Mouse (Mus musculus): ENCODE data around the gene Phlpp1.

Gene Phlpp1

DNA sequence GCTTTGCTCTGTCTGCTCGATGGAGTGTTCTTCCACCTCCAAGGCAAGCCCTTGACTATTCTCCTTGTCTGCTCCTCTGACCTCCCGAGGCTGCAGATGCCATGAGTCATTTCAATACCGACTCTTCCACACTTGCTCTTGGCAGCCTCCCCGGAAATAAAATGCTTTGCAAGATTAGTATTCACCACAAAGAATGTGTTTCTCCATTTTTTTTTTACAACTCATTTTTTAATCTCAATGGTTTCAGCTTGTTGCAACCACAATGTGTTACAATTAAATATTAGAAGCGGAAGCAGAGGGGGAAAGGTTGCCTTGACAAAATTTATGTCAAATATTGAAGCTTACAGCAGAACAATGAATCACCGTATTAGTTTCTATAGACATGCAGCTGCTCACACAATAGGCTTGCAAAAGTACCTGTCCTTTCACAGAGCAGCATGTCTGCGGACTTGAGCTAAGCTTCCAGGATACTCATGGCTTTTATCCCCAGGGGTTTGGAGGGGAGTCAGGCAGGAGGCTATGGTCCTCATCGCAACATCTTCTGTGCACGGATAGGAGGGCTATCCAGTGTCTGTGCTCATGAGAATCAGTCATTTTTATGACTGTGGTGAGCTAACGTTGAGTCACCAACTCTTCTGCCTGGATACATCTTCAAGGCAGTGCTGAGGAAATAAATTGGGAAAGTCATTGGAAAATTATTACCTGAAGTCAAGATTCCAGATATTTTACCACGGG, 229.5 kb downstream of the Phlpp1 start:
- no peak for DNase-seq

DNA sequence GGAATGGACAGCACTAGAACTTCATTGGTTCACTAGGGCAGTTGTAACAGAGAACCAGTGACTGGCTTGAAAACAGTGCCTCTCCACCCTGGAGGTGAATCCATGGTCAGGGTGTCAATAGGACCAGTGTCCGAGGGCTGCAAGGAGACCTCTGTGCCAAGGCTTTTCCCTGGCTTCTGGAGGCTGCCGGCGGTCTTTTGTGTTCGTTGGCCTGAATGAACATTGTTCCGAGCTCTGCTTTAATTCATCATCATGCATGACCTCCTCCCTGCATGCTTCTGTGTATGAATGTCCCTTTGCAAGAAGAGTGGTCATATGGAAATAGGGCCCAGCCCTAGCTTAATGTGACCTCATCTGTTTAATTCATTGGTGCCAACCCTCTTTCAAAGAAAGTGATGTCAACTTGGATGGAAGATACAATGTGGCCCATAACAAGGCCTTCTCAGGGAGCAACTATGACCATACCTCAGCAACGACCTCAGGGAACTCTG, 231.5 kb downstream of the Phlpp1 start:
- no peak for DNase-seq

DNA sequence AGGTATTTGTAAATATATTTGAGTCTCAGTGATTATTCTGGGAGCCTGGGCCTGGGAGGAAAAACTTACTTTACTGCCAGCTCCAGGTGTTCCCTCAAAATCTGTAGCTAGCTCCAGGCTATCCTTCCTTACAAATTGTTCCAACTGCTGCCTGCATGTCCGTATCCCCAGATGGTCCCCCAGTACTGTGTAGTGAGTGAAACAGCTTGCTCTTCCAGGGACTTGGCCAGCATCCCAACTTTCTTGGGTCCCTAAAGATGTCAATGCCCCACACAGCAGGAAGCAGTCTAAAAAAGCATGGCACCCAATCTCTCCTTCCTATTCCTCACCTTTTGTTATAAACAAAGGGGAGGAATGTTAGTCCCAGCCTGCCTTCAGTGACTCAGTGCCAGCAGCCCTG, 235.3 kb downstream of the Phlpp1 start:
- no peak for DNase-seq

DNA sequence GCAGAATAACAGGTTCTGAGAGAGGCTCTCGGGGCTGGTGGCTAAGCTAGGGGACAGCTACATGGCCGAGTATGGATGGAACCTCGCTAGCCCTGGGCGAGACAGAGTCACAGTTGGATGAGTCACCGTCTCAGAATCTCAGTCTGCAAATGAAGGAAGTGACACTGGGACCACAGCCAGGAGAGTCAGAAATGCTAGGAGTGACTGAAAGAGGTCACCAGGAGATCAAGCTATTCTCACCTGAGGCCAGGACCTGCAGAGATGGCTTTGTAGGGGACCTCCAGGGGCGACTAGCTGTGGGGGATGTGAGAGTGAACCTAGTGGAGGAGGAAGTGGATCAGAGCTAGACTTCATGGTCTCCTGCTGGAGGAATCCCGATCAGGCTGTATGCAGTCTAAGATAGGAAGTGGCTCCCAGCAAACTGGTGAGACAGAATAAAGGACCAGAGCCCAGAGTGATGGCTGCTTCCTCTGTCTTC, 236.4 kb downstream of the Phlpp1 start:
- DNase-seq = no peak

DNA sequence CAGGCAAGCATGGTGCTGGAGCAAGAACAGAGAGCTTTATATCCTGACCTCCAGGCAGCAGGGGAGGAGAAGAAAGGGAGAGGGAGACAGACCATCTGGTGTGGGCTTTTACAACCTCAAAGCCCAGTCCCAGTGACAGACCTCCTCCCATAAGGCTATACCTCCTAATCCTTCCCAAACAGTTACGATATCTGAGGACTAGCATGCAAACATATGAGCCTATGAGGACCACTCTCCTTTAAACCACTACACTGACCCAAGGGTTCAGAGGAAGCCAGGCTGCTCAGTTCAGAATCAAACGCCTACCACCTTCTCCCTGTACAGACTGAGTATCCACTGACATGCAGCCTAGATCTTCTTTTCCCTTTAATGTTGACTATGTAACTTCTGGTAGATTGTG, 239.3 kb downstream of the Phlpp1 start:
- no peak for DNase-seq

DNA sequence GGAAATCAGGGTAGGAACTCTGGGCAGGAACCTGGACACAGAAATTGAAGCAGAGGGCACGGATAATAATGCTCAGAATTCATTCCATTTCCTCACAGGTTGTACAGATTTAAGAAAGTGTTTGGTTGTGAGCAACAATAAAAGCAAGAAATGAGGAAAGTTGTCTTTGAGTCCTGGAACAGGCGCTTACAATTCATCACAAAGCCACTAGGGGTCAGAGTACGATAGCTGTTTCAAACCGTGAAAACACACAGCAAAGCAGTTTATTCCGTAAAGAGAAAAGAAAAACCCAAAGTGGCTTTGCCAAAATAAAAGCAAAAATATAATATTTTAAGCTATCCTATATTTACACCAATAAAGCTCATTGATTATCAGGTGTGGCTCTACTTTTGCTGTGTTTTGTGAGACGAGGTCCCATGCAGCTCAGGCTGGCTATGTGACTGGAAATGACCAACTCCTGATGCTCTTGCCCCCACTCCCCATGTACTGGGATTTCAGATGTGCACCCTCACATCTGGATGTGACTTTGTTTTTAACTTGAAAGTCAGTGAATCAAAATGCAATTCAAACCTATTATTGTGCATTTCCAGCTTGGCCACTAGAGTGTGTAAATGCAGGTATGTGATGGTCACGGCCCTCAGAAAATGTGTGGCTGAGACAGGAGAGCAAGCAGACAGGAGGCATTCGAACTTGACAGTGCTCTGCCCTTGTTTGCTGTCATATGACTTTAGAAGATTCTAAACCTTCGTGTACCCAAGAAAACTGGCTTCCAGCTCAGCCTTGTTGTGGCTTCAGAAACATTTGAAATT, 253.8 kb downstream of the Phlpp1 start:
- DNase-seq = peak; percentile 43

DNA sequence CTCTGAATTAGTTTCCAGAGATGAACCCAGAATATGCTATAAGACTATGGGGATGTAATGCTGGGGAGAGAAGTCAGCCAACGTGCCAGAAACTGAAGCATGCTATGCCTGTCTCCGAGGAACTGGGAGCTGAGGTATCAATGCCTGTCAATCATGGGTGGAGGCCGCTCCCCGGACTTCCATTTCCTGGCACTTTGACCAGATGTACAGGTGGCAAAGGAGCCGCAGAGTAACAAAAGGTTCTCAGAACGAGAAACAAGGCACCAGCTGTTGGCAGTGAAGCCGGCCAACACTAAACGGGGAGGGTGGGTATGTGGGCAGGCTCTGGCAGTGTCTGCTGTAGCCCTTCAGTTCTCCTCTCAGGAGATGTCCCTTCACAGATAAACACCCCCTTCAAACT, 256.6 kb downstream of the Phlpp1 start:
- DNase-seq = no peak

DNA sequence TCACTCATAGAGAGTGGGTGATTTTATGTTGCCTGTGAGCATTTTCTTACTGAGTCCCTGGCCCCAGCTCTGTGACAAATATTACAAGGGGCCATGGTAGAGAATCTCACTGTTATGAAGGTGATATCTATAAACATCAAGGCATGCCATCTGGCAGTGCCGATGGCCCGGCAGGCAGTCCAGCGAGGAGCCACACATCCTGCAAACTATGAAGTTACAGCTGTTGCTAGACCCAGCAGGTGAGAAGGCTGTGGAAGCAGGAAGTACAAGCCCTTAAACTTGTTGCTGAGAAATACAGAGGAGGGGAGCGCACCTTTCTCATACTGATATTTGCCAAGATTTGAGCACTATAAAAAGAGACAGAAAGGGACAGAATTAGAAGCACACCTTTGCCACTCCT, 257.0 kb downstream of the Phlpp1 start:
- DNase-seq = peak; percentile 25

DNA sequence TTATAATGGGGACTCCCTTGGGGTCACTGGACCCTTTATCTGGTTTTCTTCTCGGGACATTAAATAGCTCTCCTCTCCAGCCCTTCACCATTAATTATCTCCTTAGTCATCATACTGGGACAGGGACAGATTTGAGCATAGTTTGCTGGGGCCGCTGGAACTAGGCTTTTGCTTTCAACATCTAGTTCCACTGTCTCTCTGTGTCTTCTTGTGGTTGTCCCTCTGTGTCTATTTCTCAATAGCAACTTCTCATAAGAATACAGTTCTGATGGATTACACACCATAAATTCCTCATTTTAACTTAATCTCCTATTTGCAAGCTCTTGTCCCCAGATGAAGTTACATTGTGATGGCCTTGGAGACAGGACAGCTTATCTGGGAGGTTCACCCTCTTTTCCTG, 262.0 kb downstream of the Phlpp1 start:
- no peak for DNase-seq

Data from thymus, postnatal 25 days (tissue).